Mouse (Mus musculus): ENCODE data around the gene Stk11.

DNA sequence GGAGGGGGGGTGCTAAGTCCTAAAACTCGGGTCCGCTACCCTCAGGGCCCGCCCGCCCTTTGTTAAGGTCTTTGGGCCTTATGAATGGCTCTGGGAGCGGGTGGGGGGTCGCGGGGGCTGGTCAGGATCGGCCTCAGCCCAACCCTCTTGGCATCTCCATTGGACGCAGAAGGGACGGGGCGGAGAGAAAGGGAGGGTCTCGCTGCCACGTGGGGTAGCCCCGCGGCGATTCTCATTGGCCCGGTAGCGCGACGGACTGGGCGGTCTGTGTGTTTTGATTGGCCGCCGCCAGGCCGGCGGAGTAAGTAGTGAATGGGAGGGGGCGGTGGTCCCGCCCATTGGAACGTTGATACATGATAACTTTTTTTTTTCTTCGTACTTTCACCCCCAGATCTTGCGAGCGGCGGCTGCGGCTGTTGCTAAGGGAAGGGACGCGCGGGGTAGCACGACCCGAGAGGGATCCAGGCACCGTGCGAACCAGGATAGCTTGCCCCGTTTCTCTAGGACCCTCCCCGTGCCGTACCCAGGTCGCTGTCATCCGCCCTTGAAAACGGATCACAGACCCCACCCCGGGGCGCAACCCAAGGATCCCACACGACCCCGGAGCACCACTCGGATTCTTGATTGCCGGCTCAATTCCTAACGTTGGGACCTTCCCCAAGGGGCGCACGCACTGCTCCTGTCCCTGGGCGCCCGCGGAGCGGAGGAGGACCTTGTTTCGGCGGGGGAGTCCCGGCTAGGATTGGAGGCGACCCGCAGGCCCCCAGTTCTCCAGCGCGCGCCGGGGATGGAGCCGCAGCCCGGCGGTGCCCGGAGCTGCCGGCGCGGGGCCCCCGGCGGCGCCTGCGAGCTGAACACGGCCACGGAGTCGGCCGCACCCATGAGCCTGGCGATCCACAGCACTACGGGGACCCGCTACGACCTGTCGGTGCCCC lies 34.0 kb downstream of the Stk11 start:
- TF ChIP-seq CTCF (IDR thresholded peaks at IDR 0.05; ENCODE audit: borderline replicate concordance, insufficient read depth, low read length) (no peak), POLR2A (IDR thresholded peaks at IDR 0.05; ENCODE audit: low read depth, low read length) (peak; percentile 97)
